ENCODE assay signal across 28 mouse cellular contexts in genomic region chr4:98786281-98786680, GRCm38 (mm10). TPM values are rescaled to one million over a fixed set of nuclear protein-coding genes. Genes with fewer than 3 reads are reported as not detected.
"Had no signal": no experiment of that assay in that cellular context is flagged by ENCODE, and none has a peak within 500 bp of the region (broad histone marks: within the 10 kb centered on the region; RNA-seq: fewer than 3 reads in every experiment).

No protein-coding gene starts in this region.

- H3K36me3 ChIP-seq: midbrain, embryonic 10.5 days; midbrain, embryonic 12.5 days; neural tube, embryonic 13.5 days; neural tube, embryonic 15.5 days; stomach, embryonic 15.5 days had no signal

- H3K9me3 ChIP-seq: midbrain, embryonic 10.5 days; midbrain, embryonic 12.5 days; neural tube, embryonic 13.5 days; neural tube, embryonic 15.5 days; stomach, embryonic 15.5 days had no signal

- H3K9ac ChIP-seq: lung, embryonic 14.5 days; midbrain, embryonic 12.5 days; neural tube, embryonic 13.5 days; neural tube, embryonic 15.5 days; stomach, embryonic 15.5 days had no signal

- DNase-seq: lung, adult 18-20 months; lung, postnatal 10 days; lung, postnatal 4 days; midbrain, embryonic 14.5 days; retina, postnatal 1 day; right cerebral cortex, adult 18-20 months; right cerebral cortex, postnatal 25 days; right cerebral cortex, postnatal 4 days; thymus, adult 2 months; thymus, postnatal 25 days; thymus, postnatal 4 days had no signal

- H3K4me3 ChIP-seq: midbrain, embryonic 10.5 days; midbrain, embryonic 12.5 days; myocyte; neural tube, embryonic 13.5 days; neural tube, embryonic 15.5 days; stomach, embryonic 15.5 days had no signal

- H3K27ac ChIP-seq: midbrain, embryonic 10.5 days; midbrain, embryonic 12.5 days; neural tube, embryonic 13.5 days; neural tube, embryonic 15.5 days; stomach, embryonic 15.5 days; stomach, postnatal 0 days had no signal

- H3K27me3 ChIP-seq: midbrain, embryonic 12.5 days; neural tube, embryonic 13.5 days; neural tube, embryonic 15.5 days; stomach, embryonic 15.5 days had no signal

RNA-seq across cellular contexts. Expression of gene Kank4, which starts 31.1 kb away (rescaled TPM):
- total RNA-seq: megakaryocyte-erythroid progenitor cell, adult 5-6 weeks had no signal

RNA-seq across cellular contexts. Expression of gene I0C0044D17Rik, which starts 37.4 kb away (rescaled TPM):
- total RNA-seq: megakaryocyte, adult 5-6 weeks; megakaryocyte-erythroid progenitor cell, adult 5-6 weeks had no signal
- polyA plus RNA-seq: lung, embryonic 14.5 days; lung, embryonic 16.5 days; midbrain, embryonic 10.5 days; midbrain, embryonic 12.5 days; midbrain, embryonic 14.5 days; midbrain, embryonic 16.5 days; myocyte; neural tube, embryonic 11.5 days; neural tube, embryonic 13.5 days; neural tube, embryonic 15.5 days; small intestine, adult 2 months; spleen, adult 2 months; stomach, embryonic 15.5 days; stomach, postnatal 0 days; testis, adult 2 months; thymus, adult 2 months; urinary bladder, adult 2 months had no signal

RNA-seq across cellular contexts. Expression of gene L1td1, which starts 59.7 kb away (rescaled TPM):
- total RNA-seq: megakaryocyte, adult 5-6 weeks; megakaryocyte-erythroid progenitor cell, adult 5-6 weeks had no signal
- polyA plus RNA-seq: midbrain, embryonic 16.5 days; myocyte; neural tube, embryonic 11.5 days; neural tube, embryonic 13.5 days; neural tube, embryonic 15.5 days; small intestine, adult 2 months; spleen, adult 2 months; stomach, postnatal 0 days; thymus, adult 2 months; urinary bladder, adult 2 months had no signal
